Mouse (Mus musculus) forebrain, embryonic 12.5 days (tissue): ENCODE results near the gene Fas. TPM values are rescaled to one million over a fixed set of nuclear protein-coding genes. Genes with fewer than 3 reads are reported as not detected.

Source experiments
- ATAC-seq: fragments of 200-750 bp; cut with Nextera tagmentation; 2 replicates; pipeline ENCODE4 v1.8.0; 2017; ENCODE audit warnings: moderate TSS enrichment; ENCODE audit not compliant: low FRiP score
- H3K27ac ChIP-seq: fragments of 300-500 bp; sonication (generic); 2 replicates; pipeline ENCODE4 v1.5.1; 2016; ENCODE audit warnings: mild to moderate bottlenecking
- H3K27me3 ChIP-seq: fragments of 300-500 bp; sonication (generic); 2 replicates; pipeline ENCODE4 v1.6.1; 2016; ENCODE audit warnings: mild to moderate bottlenecking
- H3K36me3 ChIP-seq: fragments of 300-500 bp; sonication (generic); replicated peaks from 2 replicates; pipeline ENCODE4 v1.6.1; 2016; ENCODE audit warnings: mild to moderate bottlenecking
- H3K4me1 ChIP-seq: fragments of 300-500 bp; sonication (generic); 2 replicates; pipeline ENCODE4 v1.6.1; 2016
- H3K4me2 ChIP-seq: fragments of 300-500 bp; sonication (generic); 2 replicates; pipeline ENCODE4 v1.6.1; 2016; ENCODE audit warnings: mild to moderate bottlenecking, moderate library complexity
- H3K4me3 ChIP-seq: fragments of 300-500 bp; sonication (generic); replicated peaks from 2 replicates; pipeline ENCODE4 v1.5.1; 2016; ENCODE audit warnings: mild to moderate bottlenecking
- H3K9ac ChIP-seq: fragments of 300-500 bp; sonication (generic); 2 replicates; pipeline ENCODE4 v1.6.1; 2016; ENCODE audit warnings: mild to moderate bottlenecking
- H3K9me3 ChIP-seq: fragments of 300-500 bp; sonication (generic); 2 replicates; pipeline ENCODE4 v1.6.1; 2016
- WGBS: fragments of 180-500 bp; shearing (Covaris S2); methylation state at CpG from one replicate; pipeline ENCODE4 v1.1.7; 2016; 5-methylcytosine and 5-hydroxymethylcytosine counted together
- polyA plus RNA-seq: library from polyadenylated mRNA; unstranded; fragments of >200 nt; fragmentation: Nextera tagmentation; extraction: Ambion mirVana; gene quantifications from 2 replicates; pipeline ENCODE4 v1.2.1, GENCODE M21; 2016

The Fas gene
- polyA plus RNA-seq, 1 experiment from 2014 or later = 0.55 TPM

- no peak for ATAC-seq
- WGBS = 88% methylated on average over 2 of the region's 2 CpGs
These were observed 33.5 kb upstream of the Fas start for GRCm38 (mm10) chr19:34256936-34257335.

GRCm38 (mm10) chr19:34262273-34262974, 28.0 kb upstream of the Fas start:
- Histone ChIP-seq H3K4me2 (no peak overlapping the region), H3K9ac (no peak overlapping the region), H3K36me3 (no peaks in the 10 kb centered on the region), H3K4me3 (no peak overlapping the region), H3K4me1 (no peaks in the 10 kb centered on the region), H3K9me3 (no peaks in the 10 kb centered on the region), H3K27ac (no peak overlapping the region), H3K27me3 (no peaks in the 10 kb centered on the region)
- ATAC-seq = no peak
- WGBS = 72% methylated on average over 2 of the region's 2 CpGs

More at GRCm38 (mm10) chr19:34256936-34257335, 33.5 kb upstream of the Fas start:
- H3K27me3 ChIP-seq = no peaks in the 10 kb centered on the region
- no peaks in the 10 kb centered on the region for H3K9me3 ChIP-seq
- no peaks in the 10 kb centered on the region for H3K36me3 ChIP-seq
- no peak overlapping the region for H3K4me2 ChIP-seq
- H3K27ac ChIP-seq = no peak overlapping the region
- no peak overlapping the region for H3K9ac ChIP-seq
- no peak overlapping the region for H3K4me3 ChIP-seq
- no peaks in the 10 kb centered on the region; the same call in 1 of the 2 replicates for H3K4me1 ChIP-seq

- Histone ChIP-seq H3K4me2 (no peak overlapping the region), H3K9me3 (no peaks in the 10 kb centered on the region), H3K27ac (no peak overlapping the region), H3K36me3 (no peaks in the 10 kb centered on the region), H3K4me3 (no peak overlapping the region), H3K4me1 (no peaks in the 10 kb centered on the region), H3K27me3 (no peaks in the 10 kb centered on the region), H3K9ac (no peak overlapping the region)
- no peak for ATAC-seq
- 79% methylated on average over 5 of the region's 5 CpGs for WGBS
These were observed 24.8 kb upstream of the Fas start for GRCm38 (mm10) chr19:34265604-34266193.

GRCm38 (mm10) chr19:34268991-34269390, 21.5 kb upstream of the Fas start:
- H3K4me1 ChIP-seq = no peaks in the 10 kb centered on the region
- no peak overlapping the region for H3K4me2 ChIP-seq
- no peaks in the 10 kb centered on the region for H3K36me3 ChIP-seq
- no peak overlapping the region for H3K9ac ChIP-seq
- H3K9me3 ChIP-seq = no peaks in the 10 kb centered on the region
- WGBS = 68% methylated on average over 1 of the region's 1 CpGs
- H3K27ac ChIP-seq = no peak overlapping the region
- no peak overlapping the region for H3K4me3 ChIP-seq
- no peak for ATAC-seq
- no peaks in the 10 kb centered on the region for H3K27me3 ChIP-seq

GRCm38 (mm10) chr19:34270106-34270726, 20.2 kb upstream of the Fas start:
- no peaks in the 10 kb centered on the region for H3K27me3 ChIP-seq
- no peak overlapping the region for H3K9ac ChIP-seq
- H3K4me1 ChIP-seq = no peaks in the 10 kb centered on the region
- H3K36me3 ChIP-seq = no peaks in the 10 kb centered on the region
- ATAC-seq = no peak
- no peak overlapping the region for H3K4me3 ChIP-seq
- H3K27ac ChIP-seq = no peak overlapping the region
- WGBS = 87% methylated on average over 11 of the region's 11 CpGs
- H3K9me3 ChIP-seq = no peaks in the 10 kb centered on the region
- no peak overlapping the region for H3K4me2 ChIP-seq

GRCm38 (mm10) chr19:34270824-34271464, 19.5 kb upstream of the Fas start:
- no peak overlapping the region for H3K27ac ChIP-seq
- H3K4me2 ChIP-seq = no peak overlapping the region
- ATAC-seq = no peak
- 95% methylated on average over 13 of the region's 13 CpGs for WGBS
- no peak overlapping the region for H3K9ac ChIP-seq
- H3K36me3 ChIP-seq = no peaks in the 10 kb centered on the region
- H3K4me3 ChIP-seq = no peak overlapping the region
- no peaks in the 10 kb centered on the region for H3K4me1 ChIP-seq
- no peaks in the 10 kb centered on the region for H3K9me3 ChIP-seq
- no peaks in the 10 kb centered on the region for H3K27me3 ChIP-seq

- ATAC-seq = no peak
- Histone ChIP-seq H3K9me3 (no peaks in the 10 kb centered on the region), H3K4me2 (no peak overlapping the region), H3K4me1 (no peaks in the 10 kb centered on the region), H3K9ac (no peak overlapping the region), H3K36me3 (no peaks in the 10 kb centered on the region), H3K4me3 (no peak overlapping the region), H3K27me3 (no peaks in the 10 kb centered on the region), H3K27ac (no peak overlapping the region)
- 90% methylated on average over 1 of the region's 1 CpGs for WGBS
These were observed 17.4 kb upstream of the Fas start for GRCm38 (mm10) chr19:34273073-34273472.

GRCm38 (mm10) chr19:34278078-34278477, 12.4 kb upstream of the Fas start:
- H3K4me3 ChIP-seq = no peak overlapping the region
- no peaks in the 10 kb centered on the region for H3K27me3 ChIP-seq
- 83% methylated on average over 3 of the region's 3 CpGs for WGBS
- ATAC-seq = no peak
- H3K9ac ChIP-seq = no peak overlapping the region
- H3K9me3 ChIP-seq = no peaks in the 10 kb centered on the region
- no peak overlapping the region for H3K27ac ChIP-seq
- no peaks in the 10 kb centered on the region for H3K36me3 ChIP-seq
- H3K4me2 ChIP-seq = no peak overlapping the region
- H3K4me1 ChIP-seq = no peaks in the 10 kb centered on the region

- H3K4me2 ChIP-seq = no peak overlapping the region
- no peak overlapping the region for H3K27ac ChIP-seq
- H3K36me3 ChIP-seq = no peaks in the 10 kb centered on the region
- WGBS = 93% methylated on average over 6 of the region's 6 CpGs
- no peaks in the 10 kb centered on the region for H3K9me3 ChIP-seq
- no peaks in the 10 kb centered on the region for H3K27me3 ChIP-seq
- no peak overlapping the region for H3K4me3 ChIP-seq
- H3K4me1 ChIP-seq = no peaks in the 10 kb centered on the region
- ATAC-seq = no peak
- H3K9ac ChIP-seq = no peak overlapping the region
These were observed 6.9 kb upstream of the Fas start for GRCm38 (mm10) chr19:34283614-34284013.

GRCm38 (mm10) chr19:34284383-34284782, 6.1 kb upstream of the Fas start:
- Histone ChIP-seq H3K27ac (no peak overlapping the region), H3K27me3 (no peaks in the 10 kb centered on the region), H3K9ac (no peak overlapping the region), H3K4me3 (no peak overlapping the region), H3K4me2 (no peak overlapping the region), H3K36me3 (no peaks in the 10 kb centered on the region), H3K9me3 (no peaks in the 10 kb centered on the region), H3K4me1 (no peaks in the 10 kb centered on the region)
- ATAC-seq = no peak
- WGBS = 70% methylated on average over 10 of the region's 10 CpGs

- Histone ChIP-seq H3K4me3 (no peak overlapping the region), H3K4me2 (no peak overlapping the region), H3K27me3 (no peaks in the 10 kb centered on the region), H3K27ac (no peak overlapping the region), H3K9ac (no peak overlapping the region), H3K36me3 (no peaks in the 10 kb centered on the region), H3K9me3 (no peaks in the 10 kb centered on the region), H3K4me1 (no peaks in the 10 kb centered on the region)
- WGBS = 68% methylated on average over 2 of the region's 2 CpGs
- no peak for ATAC-seq
These were observed 5.6 kb upstream of the Fas start for GRCm38 (mm10) chr19:34284826-34285225.

GRCm38 (mm10) chr19:34287221-34287620, 3.2 kb upstream of the Fas start:
- ATAC-seq = no peak
- Histone ChIP-seq H3K36me3 (no peaks in the 10 kb centered on the region), H3K9me3 (no peaks in the 10 kb centered on the region), H3K4me2 (no peak overlapping the region), H3K4me1 (peaks cover 14% of the 10 kb centered on the region), H3K27me3 (peaks cover 8% of the 10 kb centered on the region; the same call in 1 of the 2 replicates), H3K4me3 (no peak overlapping the region), H3K27ac (no peak overlapping the region), H3K9ac (no peak overlapping the region)
